Mouse (Mus musculus) embryonic facial prominence, embryonic 14.5 days (tissue): Measurements from ENCODE around the gene Egfr. TPM values are rescaled to one million over a fixed set of nuclear protein-coding genes. Genes with fewer than 3 reads are reported as not detected.

Source experiments
- ATAC-seq: fragments of 200-750 bp; cut with Nextera tagmentation; 2 replicates; pipeline ENCODE4 v1.8.0; 2017; ENCODE audit warnings: low read depth, moderate number of reproducible peaks, moderate TSS enrichment
- DNase-seq: peaks from one replicate; pipeline ENCODE4 v3.0.0-alpha.2; 2015; ENCODE audit warnings: low spot score
- H3K27ac ChIP-seq: fragments of 300-500 bp; sonication (generic); replicated peaks from 2 replicates; pipeline ENCODE4 v1.5.1; 2014; ENCODE audit warnings: low read depth, mild to moderate bottlenecking, low read length, moderate library complexity
- H3K27me3 ChIP-seq: fragments of 300-500 bp; sonication (generic); replicated peaks from 2 replicates; pipeline ENCODE4 v1.6.1; 2014; ENCODE audit warnings: low read length; ENCODE audit not compliant: control insufficient read depth, insufficient read depth
- H3K36me3 ChIP-seq: fragments of 300-500 bp; sonication (generic); 2 replicates; pipeline ENCODE4 v1.6.1; 2014; ENCODE audit warnings: low read length, mixed read lengths; ENCODE audit not compliant: control insufficient read depth, insufficient read depth
- H3K4me1 ChIP-seq: fragments of 300-500 bp; sonication (generic); 2 replicates; pipeline ENCODE4 v1.6.1; 2014; ENCODE audit warnings: antibody characterized with exemption, low read length; ENCODE audit not compliant: control insufficient read depth, insufficient read depth
- H3K4me2 ChIP-seq: fragments of 300-500 bp; sonication (generic); 2 replicates; pipeline ENCODE4 v1.6.1; 2014; ENCODE audit warnings: low read depth, mild to moderate bottlenecking, low read length, moderate library complexity, mixed read lengths
- H3K4me3 ChIP-seq: fragments of 300-500 bp; sonication (generic); 2 replicates; pipeline ENCODE4 v1.5.1; 2014; ENCODE audit warnings: low read depth, mild to moderate bottlenecking, low read length
- H3K9ac ChIP-seq: fragments of 300-500 bp; sonication (generic); 2 replicates; pipeline ENCODE4 v1.6.1; 2014; ENCODE audit warnings: low read depth, mild to moderate bottlenecking, low read length, moderate library complexity, mixed read lengths
- H3K9me3 ChIP-seq: fragments of 300-500 bp; sonication (generic); 2 replicates; pipeline ENCODE4 v1.6.1; 2016; ENCODE audit warnings: low read length; ENCODE audit not compliant: control insufficient read depth
- WGBS: fragments of 180-500 bp; shearing (Covaris S2); extraction: QIAGEN DNeasy Blood & Tissue Kit; methylation state at CpG from one replicate; pipeline ENCODE4 v1.1.7; 2014; 5-methylcytosine and 5-hydroxymethylcytosine counted together
- polyA plus RNA-seq: library from polyadenylated mRNA; unstranded; fragments of >200 nt; fragmentation: Nextera tagmentation; extraction: Ambion mirVana; gene quantifications from 2 replicates; pipeline ENCODE4 v1.2.1, GENCODE M21; 2014

The Egfr gene
- polyA plus RNA-seq, 1 experiment from 2014 or later = 25.4 TPM

DNA sequence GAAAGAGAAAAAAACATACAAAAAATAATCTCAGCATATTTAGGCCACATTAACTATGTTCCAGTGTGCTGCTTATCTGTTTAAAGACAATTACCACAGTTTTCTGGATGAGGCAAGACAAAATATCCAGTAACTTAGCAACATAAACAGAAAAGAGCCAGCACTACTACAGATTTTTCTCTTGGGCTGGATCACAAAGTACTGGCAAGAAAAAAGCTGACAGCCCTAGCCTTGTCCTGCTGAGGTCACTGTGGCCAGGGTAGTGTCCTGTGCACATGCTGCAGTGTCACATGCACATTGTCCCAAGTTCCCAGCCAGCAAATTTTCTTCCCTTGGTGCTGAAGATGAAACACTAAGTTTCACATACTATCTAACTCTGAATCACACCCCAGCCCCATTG, 43.0 kb downstream of the Egfr start:
- H3K9ac ChIP-seq = no peak overlapping the region
- H3K4me3 ChIP-seq = no peak overlapping the region
- H3K27me3 ChIP-seq = no peaks in the 10 kb centered on the region
- no peaks in the 10 kb centered on the region for H3K9me3 ChIP-seq
- H3K4me1 ChIP-seq = peaks cover 12% of the 10 kb centered on the region
- DNase-seq (no peak), ATAC-seq (no peak)
- H3K27ac ChIP-seq = 0 out of 2 replicates have a peak overlapping the region, but pooled peaks have one; percentile 15
- no peak overlapping the region for H3K4me2 ChIP-seq
- no peaks in the 10 kb centered on the region for H3K36me3 ChIP-seq

DNA sequence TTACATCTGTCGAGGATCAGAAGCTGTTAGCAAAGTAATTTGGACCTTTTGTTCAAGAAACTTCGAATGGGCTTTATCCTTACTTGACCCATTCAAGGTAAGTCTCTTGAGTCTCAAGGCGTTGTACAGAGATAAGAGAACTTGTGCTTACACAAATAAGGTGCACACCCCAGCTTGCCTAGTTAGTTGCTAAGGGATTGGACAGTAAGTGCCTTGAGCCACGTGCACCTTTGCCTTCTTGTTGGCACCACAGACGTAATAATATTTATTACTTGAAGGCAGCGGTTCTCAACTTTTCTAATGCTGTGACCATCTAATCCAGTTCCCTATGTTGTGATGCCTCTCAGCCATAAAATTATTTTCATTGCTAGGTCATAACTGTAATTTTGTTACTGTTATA, 43.5 kb downstream of the Egfr start:
- no peak overlapping the region for H3K4me2 ChIP-seq
- no peaks in the 10 kb centered on the region for H3K27me3 ChIP-seq
- WGBS = 78% methylated on average over 6 of the region's 6 CpGs
- no peak overlapping the region for H3K27ac ChIP-seq
- no peak overlapping the region for H3K9ac ChIP-seq
- H3K36me3 ChIP-seq = no peaks in the 10 kb centered on the region
- H3K9me3 ChIP-seq = no peaks in the 10 kb centered on the region
- no peak for ATAC-seq
- H3K4me1 ChIP-seq = peaks cover 14% of the 10 kb centered on the region
- H3K4me3 ChIP-seq = no peak overlapping the region
- no peak for DNase-seq

DNA sequence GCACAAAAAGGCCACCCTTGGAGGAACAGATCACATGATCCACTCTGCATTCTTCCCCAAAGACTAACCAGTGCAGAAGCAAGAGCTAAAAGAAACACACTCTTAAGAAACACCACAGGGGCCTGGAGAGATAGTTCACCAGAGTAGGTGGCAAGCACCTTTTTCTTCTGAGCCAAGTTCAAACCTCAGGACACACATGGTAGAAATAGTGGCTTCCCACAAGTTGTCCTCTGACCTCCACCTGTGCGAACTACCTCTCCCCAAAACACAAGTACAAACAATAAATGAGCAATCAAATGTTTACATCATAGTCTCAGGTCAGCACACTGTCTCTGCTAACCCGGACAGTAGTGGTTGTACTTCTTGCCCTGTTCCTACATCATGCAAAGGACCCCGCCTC, 45.5 kb downstream of the Egfr start:
- DNase-seq (no peak), ATAC-seq (no peak)
- Histone ChIP-seq H3K36me3 (no peaks in the 10 kb centered on the region), H3K27me3 (no peaks in the 10 kb centered on the region), H3K4me1 (peaks cover 15% of the 10 kb centered on the region), H3K27ac (no peak overlapping the region), H3K9me3 (no peaks in the 10 kb centered on the region), H3K4me2 (no peak overlapping the region), H3K9ac (no peak overlapping the region), H3K4me3 (no peak overlapping the region)
- WGBS = 89% methylated on average over 3 of the region's 3 CpGs

DNA sequence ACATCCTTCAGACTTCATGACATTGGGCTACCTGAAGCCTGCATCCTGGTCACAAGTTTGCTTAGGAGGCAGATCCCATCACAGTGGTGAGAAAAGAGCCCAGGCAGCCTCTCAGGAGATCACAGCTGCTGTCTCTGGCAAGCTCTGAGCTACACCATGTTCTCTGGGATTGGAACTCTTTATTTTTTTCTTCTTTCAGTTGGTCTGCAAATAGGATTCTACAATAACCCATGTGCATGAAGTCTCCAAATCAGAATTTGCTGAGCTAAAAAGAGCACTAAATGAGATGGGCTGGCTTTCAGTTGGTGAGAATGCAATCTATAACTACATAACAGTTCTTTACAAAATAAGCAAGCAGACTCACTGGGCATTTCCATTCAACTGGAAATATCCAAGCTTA, 46.1 kb downstream of the Egfr start:
- H3K9me3 ChIP-seq = no peaks in the 10 kb centered on the region
- H3K36me3 ChIP-seq = no peaks in the 10 kb centered on the region
- H3K4me1 ChIP-seq = peaks cover 11% of the 10 kb centered on the region; the same call in 1 of the 2 replicates
- DNase-seq (no peak), ATAC-seq (no peak)
- H3K4me2 ChIP-seq = no peak overlapping the region
- no peak overlapping the region for H3K9ac ChIP-seq
- no peak overlapping the region for H3K4me3 ChIP-seq
- H3K27me3 ChIP-seq = no peaks in the 10 kb centered on the region
- H3K27ac ChIP-seq = no peak overlapping the region

DNA sequence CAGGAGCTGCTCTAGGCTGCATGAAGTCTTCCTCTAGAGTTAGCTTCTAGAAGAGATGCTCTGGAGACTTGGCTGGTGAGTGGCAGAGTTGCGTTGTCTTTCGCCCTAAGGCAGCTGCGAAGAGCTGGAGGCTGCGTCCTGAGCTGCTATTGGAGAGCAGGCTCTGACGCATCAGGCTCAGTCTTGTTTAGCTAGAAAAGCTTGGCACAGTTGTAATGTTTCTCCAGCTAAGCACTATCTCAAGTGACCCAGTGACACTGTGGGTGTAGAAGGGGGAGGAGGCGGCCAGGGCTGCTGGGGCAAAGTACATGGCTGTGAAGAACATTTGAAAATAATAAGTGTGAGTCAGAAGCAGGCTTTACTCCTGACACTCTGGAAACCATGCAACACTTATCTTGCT, 48.5 kb downstream of the Egfr start:
- H3K4me1 ChIP-seq = peaks cover 9% of the 10 kb centered on the region; the same call in 1 of the 2 replicates
- H3K27ac ChIP-seq = no peak overlapping the region
- DNase-seq = no peak
- WGBS = 71% methylated on average over 6 of the region's 6 CpGs
- H3K4me3 ChIP-seq = no peak overlapping the region
- H3K9ac ChIP-seq = no peak overlapping the region
- H3K9me3 ChIP-seq = no peaks in the 10 kb centered on the region
- H3K4me2 ChIP-seq = no peak overlapping the region
- H3K27me3 ChIP-seq = no peaks in the 10 kb centered on the region
- H3K36me3 ChIP-seq = no peaks in the 10 kb centered on the region
- peak; percentile 67; the same call in 1 of the 2 replicates for ATAC-seq

DNA sequence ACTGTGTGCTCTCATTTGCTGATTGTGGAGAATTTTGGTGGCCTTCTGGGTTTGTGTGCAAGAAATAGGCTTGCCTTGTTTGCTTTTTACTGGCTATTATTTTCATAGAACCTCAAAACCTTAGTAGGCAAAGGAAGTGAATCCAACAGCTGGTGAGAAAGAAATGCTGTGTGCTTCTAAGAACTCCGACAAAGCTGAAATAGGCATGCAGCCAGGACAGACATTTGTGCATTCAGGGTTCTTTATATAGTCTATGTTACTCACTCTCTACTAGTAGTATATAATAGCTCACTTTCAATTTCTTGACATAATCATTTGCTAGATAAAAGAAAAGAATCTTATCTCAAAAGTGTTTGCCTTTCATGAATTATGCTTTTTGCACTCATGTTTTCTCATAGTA, 50.7 kb downstream of the Egfr start:
- peaks cover 9% of the 10 kb centered on the region; the same call in 1 of the 2 replicates for H3K4me1 ChIP-seq
- no peaks in the 10 kb centered on the region for H3K36me3 ChIP-seq
- no peak overlapping the region for H3K4me3 ChIP-seq
- ATAC-seq (no peak), DNase-seq (peak; percentile 64)
- no peak overlapping the region for H3K4me2 ChIP-seq
- no peak overlapping the region for H3K27ac ChIP-seq
- no peaks in the 10 kb centered on the region for H3K9me3 ChIP-seq
- 36% methylated on average over 1 of the region's 1 CpGs for WGBS
- H3K9ac ChIP-seq = no peak overlapping the region
- H3K27me3 ChIP-seq = no peaks in the 10 kb centered on the region

DNA sequence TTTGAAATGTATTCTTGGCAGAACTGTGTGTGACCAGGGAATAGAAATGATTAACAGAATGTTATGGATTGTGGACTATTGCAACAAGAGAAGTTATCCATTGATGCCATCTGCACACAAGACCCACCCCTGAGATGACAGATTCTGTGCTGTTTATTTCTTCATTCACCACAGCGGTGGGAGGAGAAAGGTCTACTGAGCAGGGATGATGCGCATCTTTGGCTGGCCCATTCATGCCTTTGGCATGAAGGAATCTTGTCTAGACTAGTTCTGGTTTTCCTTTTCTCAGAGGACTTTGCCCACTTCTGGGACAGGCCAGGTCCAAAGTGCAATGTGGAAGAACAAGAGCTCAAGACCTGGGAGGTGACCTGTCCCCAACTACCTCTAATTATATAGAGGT, 52.0 kb downstream of the Egfr start:
- Histone ChIP-seq H3K36me3 (no peaks in the 10 kb centered on the region), H3K4me3 (no peak overlapping the region), H3K4me1 (peaks cover 13% of the 10 kb centered on the region; the same call in 1 of the 2 replicates), H3K27me3 (no peaks in the 10 kb centered on the region), H3K27ac (no peak overlapping the region), H3K9ac (no peak overlapping the region), H3K9me3 (no peaks in the 10 kb centered on the region), H3K4me2 (no peak overlapping the region)
- ATAC-seq = no peak
- no peak for DNase-seq
- 91% methylated on average over 2 of the region's 2 CpGs for WGBS

DNA sequence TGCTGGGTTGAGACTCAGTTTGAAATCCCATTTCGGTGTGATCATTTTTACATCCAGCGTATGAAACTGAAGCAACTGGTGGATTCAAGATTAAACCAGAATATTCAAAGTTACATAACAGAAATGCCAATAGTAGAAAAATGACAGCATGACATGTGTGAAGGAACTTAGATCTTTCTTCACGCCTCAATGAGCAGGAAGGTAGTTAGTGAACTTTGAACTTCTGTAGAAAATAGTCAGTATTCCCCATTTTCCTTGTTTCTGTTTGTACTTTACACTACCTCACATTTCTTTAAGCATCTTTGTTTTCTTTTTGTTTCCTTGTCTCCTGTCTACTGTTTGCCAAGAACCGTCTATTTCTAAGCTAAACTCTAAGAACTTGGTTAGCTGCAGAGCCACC, 53.9 kb downstream of the Egfr start:
- Histone ChIP-seq H3K4me2 (no peak overlapping the region), H3K27ac (no peak overlapping the region), H3K9me3 (no peaks in the 10 kb centered on the region), H3K36me3 (no peaks in the 10 kb centered on the region), H3K9ac (no peak overlapping the region), H3K4me1 (peaks cover 27% of the 10 kb centered on the region), H3K4me3 (no peak overlapping the region), H3K27me3 (no peaks in the 10 kb centered on the region)
- WGBS = 81% methylated on average over 4 of the region's 4 CpGs
- ATAC-seq (no peak), DNase-seq (no peak)

DNA sequence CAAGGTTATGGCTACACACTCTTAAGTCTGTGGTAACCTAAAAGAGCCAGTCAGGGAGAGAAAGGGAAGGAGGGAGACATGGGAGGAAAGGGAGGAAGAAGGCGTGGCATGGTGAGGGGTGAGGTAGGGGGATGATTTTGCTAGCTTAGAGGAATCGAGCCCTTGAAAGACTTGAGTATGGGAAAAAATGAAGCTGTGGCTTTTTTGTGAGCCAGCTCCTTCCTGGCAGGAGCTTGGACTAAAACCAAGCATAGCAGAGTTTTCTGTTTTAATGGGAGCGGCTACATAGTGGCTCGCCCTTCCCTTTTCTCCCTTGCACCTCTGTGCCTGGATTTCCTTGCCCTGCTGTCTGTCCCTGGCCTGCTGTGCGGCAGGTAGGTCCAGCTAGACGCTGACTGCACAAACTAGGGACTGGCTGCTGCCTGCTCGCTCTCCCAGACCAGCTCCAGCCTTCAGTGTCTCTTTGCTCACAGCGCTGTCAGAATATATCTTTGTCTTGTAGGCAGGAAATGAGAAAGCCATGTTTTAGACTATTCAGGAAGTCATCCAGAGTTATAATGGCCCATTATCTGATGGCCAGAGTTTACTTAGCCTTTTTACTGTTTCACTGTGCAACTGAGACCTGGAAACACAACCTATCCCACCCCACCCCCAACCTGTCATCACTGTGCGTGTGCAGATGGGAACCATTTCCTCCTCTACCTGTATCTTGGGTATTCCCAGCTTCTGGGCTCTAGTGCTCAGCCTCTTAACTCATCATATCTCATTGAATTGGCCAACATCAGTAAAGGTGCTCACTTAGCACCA, 57.4 kb downstream of the Egfr start:
- H3K27me3 ChIP-seq = no peaks in the 10 kb centered on the region
- H3K36me3 ChIP-seq = no peaks in the 10 kb centered on the region
- WGBS = 49% methylated on average over 9 of the region's 9 CpGs
- H3K9ac ChIP-seq = no peak overlapping the region
- H3K4me1 ChIP-seq = peaks cover 29% of the 10 kb centered on the region
- DNase-seq = peak; percentile 65
- H3K9me3 ChIP-seq = no peaks in the 10 kb centered on the region
- peak overlapping the region; percentile 20; the same call in 1 of the 2 replicates for H3K4me2 ChIP-seq
- no peak overlapping the region for H3K4me3 ChIP-seq
- H3K27ac ChIP-seq = peak overlapping the region; percentile 68
- ATAC-seq = peak; percentile 50
